Mouse (Mus musculus) cerebellum, adult 9-10 months (tissue): ENCODE results near the gene Sel1l3.

Experiments
- DNase-seq: peaks from one replicate; pipeline ENCODE4 v3.0.0; 2022

The Sel1l3 gene

GRCm38 (mm10) chr5:53078453-53078852 lies 135.3 kb downstream of the Sel1l3 start:
- DNase-seq, result no peak

- no peak for DNase-seq
Observed at GRCm38 (mm10) chr5:53074553-53074952, 139.2 kb downstream of the Sel1l3 start.

GRCm38 (mm10) chr5:53061532-53062130 lies 152.1 kb downstream of the Sel1l3 start:
- DNase-seq, result no peak
